Mouse (Mus musculus): ENCODE results near the gene Zfyve28. TPM values are rescaled to one million over a fixed set of nuclear protein-coding genes. Genes with fewer than 3 reads are reported as not detected.
A peak's percentile ranks its signal among the peaks of the same experiment; 100 is the strongest.

The Zfyve28 gene
- total and polyA plus RNA-seq, 2 experiments from 2014 or later = 3.0 to 10.0 TPM

DNA sequence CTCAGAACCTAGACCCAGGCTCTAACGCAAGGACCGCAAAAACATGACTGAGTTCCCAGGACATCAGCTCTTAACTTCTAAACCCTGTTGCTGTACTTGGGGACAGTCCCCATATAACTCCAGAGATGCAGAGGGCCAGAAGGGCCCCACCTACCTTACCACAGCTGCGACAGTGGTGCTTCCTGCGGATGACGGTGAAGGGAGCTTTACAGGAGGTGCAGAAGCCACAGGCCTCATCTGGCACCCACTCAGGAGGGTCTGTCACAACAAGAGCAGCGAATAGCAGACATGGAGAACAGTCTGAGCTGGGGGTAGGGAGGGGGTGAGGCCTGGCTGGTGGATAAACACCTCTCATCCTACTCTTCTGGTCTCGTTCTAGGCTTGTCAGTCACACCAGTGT lies 91.8 kb downstream of the Zfyve28 start:
- TF ChIP-seq CTCF (IDR thresholded peaks at IDR 0.05) = no peak
- DNase-seq (ENCODE audit: low spot score) = no peak
- Histone ChIP-seq H3K9me3 (ENCODE audit: low read length) (no peaks in the 10 kb centered on the region), H3K9ac (replicated peaks; ENCODE audit: low read length, poor library complexity, severe bottlenecking) (no peak overlapping the region), H3K4me1 (ENCODE audit: insufficient read depth, low read length) (no peaks in the 10 kb centered on the region), H3K4me3 (ENCODE audit: low read depth, low read length) (no peak overlapping the region), H3K4me2 (ENCODE audit: low read depth, low read length, poor library complexity, severe bottlenecking) (no peak overlapping the region), H3K36me3 (ENCODE audit: insufficient read depth, low read length) (peaks cover 11% of the 10 kb centered on the region), H3K27me3 (ENCODE audit: insufficient read depth, low read length) (no peaks in the 10 kb centered on the region), H3K27ac (ENCODE audit: low read depth, low read length) (no peak overlapping the region)
- no peak for ATAC-seq (ENCODE audit: low FRiP score)
- 82% methylated on average over 7 of the region's 7 CpGs for WGBS

DNA sequence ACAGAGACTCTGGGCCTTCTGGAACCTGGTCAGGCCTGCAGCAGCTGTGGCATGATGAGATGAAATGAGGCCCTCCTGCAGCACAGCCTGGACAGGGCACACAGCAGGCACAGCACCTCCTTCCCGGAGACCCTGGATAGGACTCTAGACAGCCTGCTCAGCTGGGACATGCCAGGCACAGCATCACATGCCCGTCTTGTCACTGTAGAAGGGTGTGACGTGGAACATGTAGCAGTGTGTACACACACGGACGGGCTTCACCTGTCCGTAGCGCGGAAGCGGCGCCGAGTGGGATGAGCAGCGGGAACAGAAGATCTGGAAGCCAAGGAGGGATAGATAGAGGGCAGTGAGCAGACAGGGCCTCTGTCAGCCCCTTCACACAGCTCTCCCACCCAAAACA lies 92.5 kb downstream of the Zfyve28 start:
- H3K4me2 ChIP-seq (ENCODE audit: low read depth, low read length, poor library complexity, severe bottlenecking) = no peak overlapping the region
- 95% methylated on average over 12 of the region's 12 CpGs for WGBS
- no peak overlapping the region for H3K27ac ChIP-seq (ENCODE audit: low read depth, low read length)
- H3K9me3 ChIP-seq (ENCODE audit: low read length) = no peaks in the 10 kb centered on the region
- DNase-seq (ENCODE audit: low spot score) = no peak
- no peak overlapping the region for H3K4me3 ChIP-seq (ENCODE audit: low read depth, low read length)
- H3K4me1 ChIP-seq (ENCODE audit: insufficient read depth, low read length) = no peaks in the 10 kb centered on the region
- no peak for ATAC-seq (ENCODE audit: low FRiP score)
- no peak overlapping the region for H3K9ac ChIP-seq (replicated peaks; ENCODE audit: low read length, poor library complexity, severe bottlenecking)
- no peaks in the 10 kb centered on the region for H3K27me3 ChIP-seq (ENCODE audit: insufficient read depth, low read length)
- TF ChIP-seq CTCF (IDR thresholded peaks at IDR 0.05) = no peak
- H3K36me3 ChIP-seq (ENCODE audit: insufficient read depth, low read length) = peaks cover 11% of the 10 kb centered on the region

DNA sequence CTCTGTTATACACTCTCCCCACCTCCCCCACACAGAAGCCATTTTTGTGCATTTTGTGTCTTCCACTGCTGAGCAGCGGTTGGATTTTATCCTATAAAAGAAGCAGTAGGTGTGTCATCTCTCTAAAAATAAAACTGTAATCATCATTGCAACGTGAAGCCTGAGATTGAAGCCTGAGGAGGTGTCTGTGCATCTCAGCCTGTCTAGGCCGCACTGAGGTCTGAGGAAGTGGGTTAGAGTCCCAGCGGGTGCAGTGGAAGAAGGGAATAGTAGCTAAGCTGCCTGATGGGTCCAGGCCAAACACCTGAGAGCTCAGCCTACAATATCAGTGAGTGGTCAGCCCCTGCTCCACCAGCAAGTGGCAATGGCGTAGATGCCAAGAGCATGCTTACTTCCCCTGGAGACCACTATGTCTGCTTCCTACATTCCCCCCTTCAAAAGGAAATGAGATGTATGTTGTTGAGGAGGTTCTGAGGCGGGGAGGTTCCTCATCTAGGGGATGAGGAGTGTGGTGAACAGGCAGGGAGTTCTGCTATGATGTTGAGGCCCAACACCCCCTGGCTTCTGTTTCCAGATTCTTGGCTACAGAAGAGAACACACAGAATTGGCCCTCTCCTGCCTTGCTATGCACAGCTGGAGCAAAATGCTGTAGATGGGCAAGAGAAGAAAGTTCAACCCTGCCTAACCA lies 93.1 kb downstream of the Zfyve28 start:
- 82% methylated on average over 6 of the region's 6 CpGs for WGBS
- no peak for ATAC-seq (ENCODE audit: low FRiP score)

DNA sequence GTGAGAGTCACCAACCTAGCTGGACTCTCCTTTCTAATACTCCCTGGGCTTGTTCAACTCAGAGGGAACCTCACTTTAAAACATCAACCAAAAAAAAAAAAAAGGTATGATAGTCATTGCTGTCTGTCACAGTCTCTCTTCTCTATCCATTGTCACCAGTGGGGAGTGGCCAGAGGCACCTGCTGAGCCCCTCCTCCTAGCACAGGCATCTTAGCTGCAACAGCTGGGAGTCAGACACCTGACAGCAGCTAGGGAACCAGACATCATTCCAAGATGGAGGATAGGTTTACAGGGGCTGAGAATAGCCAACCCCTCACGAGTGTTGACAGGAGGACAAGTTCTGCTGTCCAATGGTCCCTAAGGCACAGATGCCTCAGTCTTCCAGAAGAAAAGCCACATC lies 93.8 kb downstream of the Zfyve28 start:
- ATAC-seq (ENCODE audit: low FRiP score) = no peak

More for the DNA sequence above, 93.1 kb downstream of the Zfyve28 start:
- no peak overlapping the region for H3K27ac ChIP-seq (ENCODE audit: low read depth, low read length)
- H3K4me1 ChIP-seq (ENCODE audit: insufficient read depth, low read length) = no peaks in the 10 kb centered on the region
- no peaks in the 10 kb centered on the region for H3K27me3 ChIP-seq (ENCODE audit: insufficient read depth, low read length)
- no peaks in the 10 kb centered on the region for H3K9me3 ChIP-seq (ENCODE audit: low read length)
- H3K4me3 ChIP-seq (ENCODE audit: low read depth, low read length) = no peak overlapping the region
- H3K4me2 ChIP-seq (ENCODE audit: low read depth, low read length, poor library complexity, severe bottlenecking) = no peak overlapping the region
- DNase-seq (ENCODE audit: low spot score) = no peak
- TF ChIP-seq CTCF (IDR thresholded peaks at IDR 0.05) = no peak
- peaks cover 11% of the 10 kb centered on the region for H3K36me3 ChIP-seq (ENCODE audit: insufficient read depth, low read length)
- no peak overlapping the region for H3K9ac ChIP-seq (replicated peaks; ENCODE audit: low read length, poor library complexity, severe bottlenecking)

DNA sequence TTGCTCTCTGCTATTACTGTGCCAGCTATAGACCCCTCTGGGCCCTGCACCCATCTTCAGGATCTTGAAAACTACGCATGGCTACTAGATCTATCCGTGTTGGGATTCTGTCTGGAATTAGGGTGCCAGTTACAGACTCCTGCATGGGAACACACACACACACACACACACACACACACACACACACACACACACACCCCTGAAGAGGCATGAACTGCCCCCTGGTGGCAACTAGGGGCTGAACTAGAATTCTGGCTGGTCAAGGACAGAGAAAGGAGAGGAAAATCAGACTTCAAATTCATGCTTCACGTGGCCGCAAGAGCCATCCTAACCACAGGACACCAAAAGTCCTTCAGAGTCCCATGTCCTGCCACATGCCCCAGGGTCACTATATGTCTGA lies 96.4 kb downstream of the Zfyve28 start:
- peak; percentile 72 for TF ChIP-seq CTCF (IDR thresholded peaks at IDR 0.05)
- no peaks in the 10 kb centered on the region; the same call in none of the 2 replicates for H3K36me3 ChIP-seq (ENCODE audit: insufficient read depth, low read length)
- DNase-seq (ENCODE audit: low spot score) (peak; percentile 32), ATAC-seq (ENCODE audit: low FRiP score) (no peak)
- H3K27me3 ChIP-seq (ENCODE audit: insufficient read depth, low read length) = no peaks in the 10 kb centered on the region
- no peak overlapping the region for H3K4me3 ChIP-seq (ENCODE audit: low read depth, low read length)
- H3K27ac ChIP-seq (ENCODE audit: low read depth, low read length) = no peak overlapping the region
- 71% methylated on average over 4 of the region's 4 CpGs for WGBS
- no peak overlapping the region for H3K4me2 ChIP-seq (ENCODE audit: low read depth, low read length, poor library complexity, severe bottlenecking)
- no peaks in the 10 kb centered on the region for H3K9me3 ChIP-seq (ENCODE audit: low read length)
- H3K4me1 ChIP-seq (ENCODE audit: insufficient read depth, low read length) = 0 out of 2 replicates have a peak, but pooled peaks cover 5% of the 10 kb centered on the region
- H3K9ac ChIP-seq (replicated peaks; ENCODE audit: low read length, poor library complexity, severe bottlenecking) = no peak overlapping the region

More for the DNA sequence above, 93.8 kb downstream of the Zfyve28 start:
- Histone ChIP-seq H3K4me3 (ENCODE audit: low read depth, low read length) (no peak overlapping the region), H3K9me3 (ENCODE audit: low read length) (no peaks in the 10 kb centered on the region), H3K27me3 (ENCODE audit: insufficient read depth, low read length) (no peaks in the 10 kb centered on the region), H3K36me3 (ENCODE audit: insufficient read depth, low read length) (peaks cover 11% of the 10 kb centered on the region), H3K27ac (ENCODE audit: low read depth, low read length) (no peak overlapping the region), H3K9ac (replicated peaks; ENCODE audit: low read length, poor library complexity, severe bottlenecking) (no peak overlapping the region), H3K4me2 (ENCODE audit: low read depth, low read length, poor library complexity, severe bottlenecking) (no peak overlapping the region), H3K4me1 (ENCODE audit: insufficient read depth, low read length) (no peaks in the 10 kb centered on the region)
- 36% methylated on average over 1 of the region's 1 CpGs for WGBS
- TF ChIP-seq CTCF (IDR thresholded peaks at IDR 0.05) = no peak
- DNase-seq (ENCODE audit: low spot score) = no peak

DNA sequence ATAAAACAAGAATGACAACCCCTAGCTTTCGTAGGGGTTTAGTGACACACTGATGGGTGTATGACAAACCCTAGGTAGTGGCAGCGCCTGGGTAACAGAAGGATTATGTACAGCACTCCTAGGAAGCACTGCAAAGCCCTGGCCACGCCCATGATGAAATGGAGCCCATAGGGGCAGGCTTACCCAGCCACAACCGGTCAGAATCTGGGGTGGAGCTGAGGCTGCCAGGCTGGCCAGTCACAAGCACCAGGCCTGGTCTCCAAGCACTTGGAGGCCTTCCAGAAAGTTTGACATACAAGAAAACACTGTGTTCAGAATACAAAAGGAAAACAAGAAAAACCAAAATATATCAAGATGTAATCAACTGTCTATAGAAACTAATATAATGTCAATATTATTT lies 97.2 kb downstream of the Zfyve28 start:
- H3K27ac ChIP-seq (ENCODE audit: low read depth, low read length) = no peak overlapping the region
- WGBS = 48% methylated on average over 4 of the region's 4 CpGs
- peaks cover 10% of the 10 kb centered on the region for H3K4me1 ChIP-seq (ENCODE audit: insufficient read depth, low read length)
- ATAC-seq (ENCODE audit: low FRiP score) = no peak
- DNase-seq (ENCODE audit: low spot score) = peak; percentile 57
- H3K9me3 ChIP-seq (ENCODE audit: low read length) = no peaks in the 10 kb centered on the region
- no peaks in the 10 kb centered on the region for H3K27me3 ChIP-seq (ENCODE audit: insufficient read depth, low read length)
- no peak for TF ChIP-seq CTCF (IDR thresholded peaks at IDR 0.05)
- no peak overlapping the region for H3K4me3 ChIP-seq (ENCODE audit: low read depth, low read length)
- no peak overlapping the region for H3K4me2 ChIP-seq (ENCODE audit: low read depth, low read length, poor library complexity, severe bottlenecking)
- H3K36me3 ChIP-seq (ENCODE audit: insufficient read depth, low read length) = no peaks in the 10 kb centered on the region; the same call in 1 of the 2 replicates
- no peak overlapping the region for H3K9ac ChIP-seq (replicated peaks; ENCODE audit: low read length, poor library complexity, severe bottlenecking)

Data from midbrain, postnatal 0 days (tissue).